Mouse (Mus musculus) forebrain, embryonic 16.5 days (tissue): ENCODE measurements around the gene Rif1. TPM values are rescaled to one million over a fixed set of nuclear protein-coding genes. Genes with fewer than 3 reads are reported as not detected.

Source experiments
- ATAC-seq: fragments of 200-750 bp; cut with Nextera tagmentation; 2 replicates; pipeline ENCODE4 v1.8.0; 2017; ENCODE audit warnings: mild to moderate bottlenecking, moderate library complexity
- H3K27ac ChIP-seq: fragments of 300-500 bp; sonication (generic); 2 replicates; pipeline ENCODE4 v1.5.1; 2014; ENCODE audit warnings: low read length, control low read depth
- H3K27me3 ChIP-seq: fragments of 300-500 bp; sonication (generic); replicated peaks from 2 replicates; pipeline ENCODE4 v1.6.1; 2014; ENCODE audit warnings: low read length; ENCODE audit not compliant: control insufficient read depth, insufficient read depth
- H3K36me3 ChIP-seq: fragments of 300-500 bp; sonication (generic); 2 replicates; pipeline ENCODE4 v1.6.1; 2014; ENCODE audit not compliant: control insufficient read depth, insufficient read depth
- H3K4me1 ChIP-seq: fragments of 300-500 bp; sonication (generic); replicated peaks from 2 replicates; pipeline ENCODE4 v1.6.1; 2014; ENCODE audit warnings: low read length; ENCODE audit not compliant: control insufficient read depth, insufficient read depth
- H3K4me2 ChIP-seq: fragments of 300-500 bp; sonication (generic); 2 replicates; pipeline ENCODE4 v1.6.1; 2014; ENCODE audit warnings: mild to moderate bottlenecking, low read length, control low read depth
- H3K4me3 ChIP-seq: fragments of 300-500 bp; sonication (generic); replicated peaks from 2 replicates; pipeline ENCODE4 v1.5.1; 2014; ENCODE audit warnings: mild to moderate bottlenecking, low read length, control low read depth
- H3K9ac ChIP-seq: fragments of 300-500 bp; sonication (generic); replicated peaks from 2 replicates; pipeline ENCODE4 v1.6.1; 2014; ENCODE audit warnings: low read depth, low read length, control low read depth
- H3K9me3 ChIP-seq: fragments of 300-500 bp; sonication (generic); 2 replicates; pipeline ENCODE4 v1.6.1; 2016; ENCODE audit warnings: low read length; ENCODE audit not compliant: control insufficient read depth
- WGBS: fragments of 180-500 bp; shearing (Covaris S2); extraction: QIAGEN DNeasy Blood & Tissue Kit; methylation state at CpG from one replicate; pipeline ENCODE4 v1.1.7; 2014; 5-methylcytosine and 5-hydroxymethylcytosine counted together
- polyA plus RNA-seq: library from polyadenylated mRNA; unstranded; fragments of >200 nt; fragmentation: Nextera tagmentation; extraction: Ambion mirVana; gene quantifications from 2 replicates; pipeline ENCODE4 v1.2.1, GENCODE M21; 2015

Gene Rif1
- polyA plus RNA-seq, 1 experiment from 2014 or later = 23.9 TPM

- Histone ChIP-seq H3K36me3 (no peaks in the 10 kb centered on the region), H3K4me3 (peak overlapping the region; percentile 14), H3K4me2 (peak overlapping the region; percentile 35), H3K27ac (no peak overlapping the region), H3K9ac (no peak overlapping the region), H3K4me1 (peaks cover 10% of the 10 kb centered on the region; the same call in 1 of the 2 replicates), H3K27me3 (no peaks in the 10 kb centered on the region), H3K9me3 (no peaks in the 10 kb centered on the region)
- ATAC-seq = 0 out of 2 replicates have a peak, but pooled peaks have one; percentile 37
- 21% methylated on average over 8 of the region's 8 CpGs for WGBS
These were observed 33.4 kb upstream of the Rif1 start for GRCm38 (mm10) chr2:52039083-52039801.

- H3K27me3 ChIP-seq = no peaks in the 10 kb centered on the region
- no peaks in the 10 kb centered on the region for H3K9me3 ChIP-seq
- no peak for ATAC-seq
- 86% methylated on average over 3 of the region's 3 CpGs for WGBS
- no peaks in the 10 kb centered on the region for H3K36me3 ChIP-seq
- peaks cover 9% of the 10 kb centered on the region; the same call in 1 of the 2 replicates for H3K4me1 ChIP-seq
- H3K9ac ChIP-seq = no peak overlapping the region
- H3K27ac ChIP-seq = no peak overlapping the region
- no peak overlapping the region for H3K4me3 ChIP-seq
- no peak overlapping the region for H3K4me2 ChIP-seq
These were observed 30.5 kb upstream of the Rif1 start for GRCm38 (mm10) chr2:52042132-52042531.

GRCm38 (mm10) chr2:52042714-52043113, 29.9 kb upstream of the Rif1 start:
- Histone ChIP-seq H3K27me3 (no peaks in the 10 kb centered on the region), H3K9ac (no peak overlapping the region), H3K4me2 (no peak overlapping the region), H3K9me3 (no peaks in the 10 kb centered on the region), H3K4me1 (peaks cover 5% of the 10 kb centered on the region; the same call in 1 of the 2 replicates), H3K36me3 (no peaks in the 10 kb centered on the region), H3K4me3 (no peak overlapping the region), H3K27ac (no peak overlapping the region)
- no peak for ATAC-seq
- 84% methylated on average over 5 of the region's 5 CpGs for WGBS

DNA sequence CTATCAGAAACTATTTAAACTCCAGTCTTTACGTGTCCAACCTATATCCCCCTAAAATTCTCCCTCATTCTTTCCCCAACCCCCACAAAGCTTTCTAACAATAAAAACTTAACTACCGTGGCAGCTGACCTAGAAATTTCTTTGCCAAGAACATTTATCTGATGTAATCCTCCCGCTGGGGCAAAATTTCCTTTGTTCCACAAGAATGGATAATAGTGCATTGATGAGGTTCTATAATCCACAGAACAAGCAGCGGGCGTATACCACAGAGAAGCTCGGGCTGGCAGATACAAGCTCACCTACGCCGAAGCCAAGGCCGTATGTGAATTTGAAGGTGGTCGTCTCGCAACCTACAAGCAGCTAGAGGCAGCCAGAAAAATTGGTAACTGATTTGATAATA, 29.1 kb upstream of the Rif1 start:
- H3K27me3 ChIP-seq = no peaks in the 10 kb centered on the region
- H3K4me3 ChIP-seq = no peak overlapping the region
- no peak overlapping the region for H3K27ac ChIP-seq
- no peak overlapping the region for H3K4me2 ChIP-seq
- no peak overlapping the region for H3K9ac ChIP-seq
- WGBS = 75% methylated on average over 11 of the region's 11 CpGs
- H3K36me3 ChIP-seq = no peaks in the 10 kb centered on the region
- ATAC-seq = no peak
- H3K4me1 ChIP-seq = peaks cover 5% of the 10 kb centered on the region; the same call in 1 of the 2 replicates
- no peaks in the 10 kb centered on the region for H3K9me3 ChIP-seq

GRCm38 (mm10) chr2:52046032-52046431, 26.6 kb upstream of the Rif1 start:
- H3K9ac ChIP-seq = no peak overlapping the region
- WGBS = 92% methylated on average over 5 of the region's 5 CpGs
- no peaks in the 10 kb centered on the region for H3K9me3 ChIP-seq
- no peak overlapping the region for H3K4me2 ChIP-seq
- ATAC-seq = no peak
- no peak overlapping the region for H3K27ac ChIP-seq
- H3K4me1 ChIP-seq = no peaks in the 10 kb centered on the region
- H3K27me3 ChIP-seq = no peaks in the 10 kb centered on the region
- no peak overlapping the region for H3K4me3 ChIP-seq
- H3K36me3 ChIP-seq = no peaks in the 10 kb centered on the region

GRCm38 (mm10) chr2:52050823-52051222, 21.8 kb upstream of the Rif1 start:
- WGBS = 97% methylated on average over 11 of the region's 11 CpGs
- Histone ChIP-seq H3K27ac (no peak overlapping the region), H3K9ac (no peak overlapping the region), H3K27me3 (no peaks in the 10 kb centered on the region), H3K4me3 (no peak overlapping the region), H3K4me2 (no peak overlapping the region), H3K36me3 (no peaks in the 10 kb centered on the region), H3K4me1 (no peaks in the 10 kb centered on the region), H3K9me3 (no peaks in the 10 kb centered on the region)
- no peak for ATAC-seq

DNA sequence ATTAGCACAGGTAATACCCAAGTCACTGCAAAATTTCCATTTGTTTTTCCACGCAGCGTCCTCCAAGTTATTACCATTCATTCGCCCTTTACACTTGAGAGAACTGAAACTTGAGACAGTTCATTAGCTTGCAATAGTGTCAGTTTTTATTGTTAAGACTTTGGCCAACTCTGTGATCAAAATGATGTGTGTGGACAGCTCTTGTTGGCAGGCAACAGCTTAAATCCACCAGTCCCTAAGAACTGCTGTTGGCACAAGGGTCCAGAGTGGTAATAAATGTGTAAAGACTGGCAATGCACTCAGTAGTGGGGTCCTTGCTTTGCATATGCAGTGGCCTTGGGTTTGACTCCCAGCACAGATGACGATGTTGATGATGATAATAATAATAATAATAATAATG, 20.3 kb upstream of the Rif1 start:
- Histone ChIP-seq H3K27me3 (no peaks in the 10 kb centered on the region), H3K4me3 (no peak overlapping the region)

GRCm38 (mm10) chr2:52053502-52053901, 19.1 kb upstream of the Rif1 start:
- no peak overlapping the region for H3K27ac ChIP-seq
- no peak overlapping the region for H3K9ac ChIP-seq
- H3K4me3 ChIP-seq = no peak overlapping the region
- ATAC-seq = no peak
- H3K9me3 ChIP-seq = no peaks in the 10 kb centered on the region
- no peaks in the 10 kb centered on the region for H3K4me1 ChIP-seq
- no peaks in the 10 kb centered on the region for H3K27me3 ChIP-seq
- H3K4me2 ChIP-seq = no peak overlapping the region
- no peaks in the 10 kb centered on the region for H3K36me3 ChIP-seq
- WGBS = 50% methylated on average over 5 of the region's 5 CpGs

More for the DNA sequence above, 20.3 kb upstream of the Rif1 start:
- no peaks in the 10 kb centered on the region for H3K9me3 ChIP-seq
- WGBS = 26% methylated on average over 4 of the region's 4 CpGs
- ATAC-seq = peak; percentile 23; the same call in 1 of the 2 replicates
- H3K27ac ChIP-seq = no peak overlapping the region
- no peak overlapping the region for H3K9ac ChIP-seq
- H3K4me1 ChIP-seq = no peaks in the 10 kb centered on the region
- no peaks in the 10 kb centered on the region for H3K36me3 ChIP-seq
- no peak overlapping the region for H3K4me2 ChIP-seq

GRCm38 (mm10) chr2:52055616-52056015, 17.0 kb upstream of the Rif1 start:
- H3K4me1 ChIP-seq = no peaks in the 10 kb centered on the region
- H3K9ac ChIP-seq = no peak overlapping the region
- no peak overlapping the region for H3K4me3 ChIP-seq
- H3K9me3 ChIP-seq = no peaks in the 10 kb centered on the region
- WGBS = 63% methylated on average over 4 of the region's 4 CpGs
- no peak overlapping the region for H3K27ac ChIP-seq
- no peak for ATAC-seq
- no peak overlapping the region for H3K4me2 ChIP-seq
- no peaks in the 10 kb centered on the region for H3K27me3 ChIP-seq
- no peaks in the 10 kb centered on the region for H3K36me3 ChIP-seq
